Mouse (Mus musculus) adrenal gland, postnatal 10 days (tissue): ENCODE results near the gene Sec14l3. TPM values are rescaled to one million over a fixed set of nuclear protein-coding genes. Genes with fewer than 3 reads are reported as not detected.
A peak's percentile ranks its signal among the peaks of the same experiment; 100 is the strongest.
"Not testable (repeated sequence)": the region's sequence is repeated elsewhere in the genome, so short reads cannot be mapped to it uniquely, and the experiment has no call there.

Experiments used
- DNase-seq: peaks from one replicate; pipeline ENCODE4 v3.0.0; 2021; ENCODE audit warnings: mixed read lengths
- total RNA-seq, 2 experiments: library from RNA; stranded (reverse); gene quantifications; 2 replicates each; pipeline ENCODE4 v1.2.3; 2021

Sec14l3 gene
- total RNA-seq, 2 experiments from 2014 or later, result 0.27 to 0.36 TPM

DNA sequence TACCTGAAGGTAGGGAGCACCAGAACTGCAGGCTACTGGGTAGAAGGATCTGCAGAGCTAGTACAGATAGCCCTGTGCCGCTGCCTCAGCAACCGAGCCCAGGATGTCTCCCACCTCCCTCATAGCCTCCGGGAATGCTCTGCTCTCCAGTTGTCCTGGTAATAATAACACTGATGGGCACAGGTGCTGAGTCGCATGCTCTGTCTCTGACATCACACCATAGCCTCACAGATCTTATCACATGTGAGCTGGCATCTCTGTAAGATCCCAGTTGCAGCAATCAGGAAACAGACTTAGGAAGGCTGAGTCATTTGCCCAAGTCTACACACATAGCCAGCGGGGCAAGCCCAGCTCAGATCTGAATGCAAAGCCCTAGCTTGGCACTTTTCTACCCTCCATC, 37.2 kb downstream of the Sec14l3 start:
- peak; percentile 11 for DNase-seq

GRCm38 (mm10) chr11:4103522-4103921, 38.9 kb downstream of the Sec14l3 start:
- no peak for DNase-seq

DNA sequence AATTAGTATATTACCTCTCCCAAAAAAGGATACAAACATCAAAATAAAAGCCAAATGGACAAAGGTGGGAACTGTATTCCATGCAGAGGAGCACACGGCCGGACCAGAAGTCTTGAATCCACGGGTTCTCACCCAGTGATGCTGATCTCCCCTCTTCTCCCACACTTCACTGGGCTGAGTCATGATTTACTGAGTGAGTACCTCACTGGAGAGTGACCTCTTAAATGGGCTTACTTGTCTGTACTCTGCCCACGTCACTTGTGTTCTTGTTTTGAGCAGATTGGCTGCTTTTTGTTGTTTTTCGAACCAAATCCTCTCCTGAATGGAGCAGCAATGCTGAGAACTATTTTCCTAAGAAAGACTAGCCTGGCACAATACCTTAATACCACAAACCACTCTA, 40.3 kb downstream of the Sec14l3 start:
- DNase-seq, result no peak

DNA sequence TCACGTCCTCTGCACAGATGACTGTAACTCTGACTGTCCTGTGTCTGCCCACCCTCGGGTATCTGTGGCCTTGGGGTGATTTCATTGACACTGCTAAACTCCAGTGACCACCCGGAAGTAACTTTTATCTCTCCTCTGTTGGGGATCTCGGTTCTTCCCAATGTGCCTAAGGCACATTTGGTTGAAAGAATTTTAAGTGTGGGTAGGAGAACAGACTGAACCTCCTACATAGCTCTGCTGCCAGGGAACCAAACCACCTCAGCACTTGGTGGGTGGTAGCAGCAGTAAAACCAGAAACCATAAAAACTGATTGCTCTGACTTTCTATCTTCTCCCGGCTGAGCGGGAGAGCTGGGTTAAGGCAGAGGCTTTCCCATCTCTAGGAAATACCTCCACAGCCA, 40.8 kb downstream of the Sec14l3 start:
- DNase-seq, result no peak

DNA sequence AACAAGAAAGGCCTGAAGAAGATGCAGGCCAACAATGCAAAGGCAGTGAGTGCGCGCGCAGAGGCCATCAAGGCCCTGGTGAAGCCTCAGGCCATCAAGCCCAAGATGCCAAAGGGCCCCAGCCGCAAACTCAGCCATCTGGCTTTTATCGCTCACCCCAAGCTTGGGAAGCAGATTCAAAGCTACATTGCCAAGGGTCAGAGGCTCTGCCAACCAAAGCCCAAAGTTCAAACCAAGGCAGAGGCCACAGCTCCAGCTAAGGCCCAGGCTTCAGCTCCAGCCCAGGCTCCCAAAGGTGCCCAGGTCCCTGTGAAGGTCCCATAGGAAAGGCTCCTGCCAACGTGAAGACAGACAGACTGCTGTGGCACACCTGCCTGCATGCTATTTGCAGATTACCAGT, 43.3 kb downstream of the Sec14l3 start:
- not testable (repeated sequence) for DNase-seq

GRCm38 (mm10) chr11:4108691-4109090, 44.0 kb downstream of the Sec14l3 start:
- DNase-seq, result no peak

DNA sequence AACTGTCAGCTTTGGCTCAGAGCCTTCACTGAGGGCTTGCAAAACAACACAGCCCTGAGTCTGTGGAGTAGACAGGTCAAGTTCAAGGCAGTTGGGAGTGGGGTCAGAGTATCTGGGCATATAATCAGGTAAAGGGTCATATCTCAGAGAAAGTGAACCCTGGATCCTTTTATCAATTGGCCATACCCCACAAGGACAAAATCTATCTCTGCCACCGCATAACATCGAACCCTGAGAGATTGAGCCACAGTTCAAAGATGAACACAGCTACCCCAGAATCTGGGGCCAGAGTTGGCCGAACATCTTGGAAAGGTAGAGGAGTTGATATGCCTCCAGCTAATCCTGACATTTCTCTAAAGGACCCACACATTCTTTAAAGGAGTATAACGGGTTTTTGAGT, 47.4 kb downstream of the Sec14l3 start:
- no peak for DNase-seq

DNA sequence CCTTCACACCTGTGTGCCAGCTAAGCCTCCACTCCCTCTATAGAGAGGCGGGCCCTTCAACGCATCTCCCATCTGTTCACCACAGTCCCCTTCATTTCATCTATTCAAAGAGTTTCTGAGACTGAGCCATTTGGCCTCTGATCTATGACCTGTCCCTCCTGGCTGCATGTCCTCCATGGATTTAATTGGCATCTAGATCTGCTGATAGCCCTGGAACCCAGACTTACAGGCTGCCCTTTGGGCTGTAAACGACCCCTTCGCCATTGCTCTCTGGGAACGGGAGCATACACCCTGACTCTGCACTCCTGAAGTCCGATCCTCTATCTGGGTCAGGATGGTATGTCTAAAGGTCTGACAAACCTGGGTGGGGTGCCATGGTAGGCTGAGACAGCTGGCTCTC, 48.2 kb downstream of the Sec14l3 start:
- DNase-seq, result no peak

DNA sequence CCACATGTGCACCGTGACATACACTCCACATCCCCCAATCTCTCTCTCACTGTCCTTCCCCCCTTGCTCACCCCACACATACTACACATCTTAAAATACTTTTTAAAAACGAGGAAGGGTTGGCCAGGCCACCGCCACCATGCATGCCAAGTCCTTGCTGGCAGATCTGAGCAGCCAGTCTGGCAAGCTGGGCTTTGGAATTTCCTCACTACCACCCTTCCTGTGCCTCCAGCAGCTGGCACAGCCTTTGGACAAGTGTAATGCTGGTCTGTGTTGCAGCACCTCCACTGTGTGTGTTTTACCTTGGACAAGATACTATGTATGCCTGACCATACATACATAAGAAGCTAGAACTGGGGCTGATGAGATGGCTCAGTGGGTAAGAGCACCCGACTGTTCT, 48.9 kb downstream of the Sec14l3 start:
- peak; percentile 53 for DNase-seq

- no peak for DNase-seq
Observed at GRCm38 (mm10) chr11:4113970-4114369, 49.3 kb downstream of the Sec14l3 start.

GRCm38 (mm10) chr11:4114541-4114940, 49.9 kb downstream of the Sec14l3 start:
- not testable (repeated sequence) for DNase-seq

DNA sequence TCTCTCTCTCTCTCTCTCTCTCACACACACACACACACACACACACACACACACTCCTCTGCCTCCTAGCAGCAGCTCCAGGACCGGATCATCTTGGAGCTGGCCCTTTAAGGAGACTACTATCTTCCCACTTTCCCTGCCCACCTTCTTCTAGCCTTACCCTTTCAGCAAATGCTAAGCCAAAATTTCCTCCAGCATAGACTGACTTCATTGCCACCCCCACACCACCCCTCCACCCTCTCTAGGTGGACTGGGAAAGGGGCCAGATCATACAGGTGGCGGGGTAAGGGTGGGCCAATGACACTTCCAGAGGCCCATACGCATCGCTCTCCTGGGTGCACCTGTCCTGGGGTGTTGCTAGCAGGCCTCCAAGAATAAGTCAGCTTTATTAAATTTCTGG, 50.8 kb downstream of the Sec14l3 start:
- DNase-seq, result no peak

GRCm38 (mm10) chr11:4116458-4117141, 52.0 kb downstream of the Sec14l3 start:
- DNase-seq, result no peak

DNA sequence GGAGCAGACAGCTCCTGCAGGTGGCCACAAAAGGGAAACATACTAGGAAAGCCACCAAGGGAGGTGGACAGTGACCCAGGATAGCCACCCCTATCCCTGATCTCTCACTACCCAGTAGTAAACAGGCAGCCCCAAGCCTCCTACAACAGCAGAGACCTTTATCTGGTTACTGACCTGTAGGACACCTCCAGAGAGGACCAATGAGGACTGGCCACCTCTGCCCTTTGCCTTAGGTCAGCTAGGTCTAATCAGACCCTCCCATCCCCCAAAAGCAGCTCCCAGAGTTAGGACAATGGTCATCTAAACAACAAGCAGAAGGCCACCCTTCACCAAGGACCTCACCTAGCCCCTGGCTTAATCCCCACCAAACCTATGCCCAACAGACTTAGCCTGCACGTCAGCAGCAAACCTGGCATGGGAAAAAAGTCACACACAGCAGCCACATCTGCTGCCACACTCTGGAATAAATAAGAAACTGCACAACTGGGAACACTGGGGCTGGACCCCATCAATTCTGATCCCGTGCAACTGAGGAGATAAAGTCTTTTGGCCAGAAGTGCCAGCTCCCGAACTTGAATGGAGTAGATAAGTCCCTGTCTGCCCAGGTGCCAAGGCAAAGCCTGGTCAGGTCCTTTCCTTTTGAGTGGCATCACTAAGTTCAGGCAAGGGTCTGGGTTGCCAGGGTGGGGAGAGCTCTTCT, 52.9 kb downstream of the Sec14l3 start:
- no peak for DNase-seq

GRCm38 (mm10) chr11:4118081-4118921, 53.7 kb downstream of the Sec14l3 start:
- DNase-seq, result peak; percentile 76

- DNase-seq, result no peak
Observed at GRCm38 (mm10) chr11:4119635-4120034, 55.0 kb downstream of the Sec14l3 start.

- DNase-seq, result no peak
Observed at GRCm38 (mm10) chr11:4121691-4122090, 57.0 kb downstream of the Sec14l3 start.

DNA sequence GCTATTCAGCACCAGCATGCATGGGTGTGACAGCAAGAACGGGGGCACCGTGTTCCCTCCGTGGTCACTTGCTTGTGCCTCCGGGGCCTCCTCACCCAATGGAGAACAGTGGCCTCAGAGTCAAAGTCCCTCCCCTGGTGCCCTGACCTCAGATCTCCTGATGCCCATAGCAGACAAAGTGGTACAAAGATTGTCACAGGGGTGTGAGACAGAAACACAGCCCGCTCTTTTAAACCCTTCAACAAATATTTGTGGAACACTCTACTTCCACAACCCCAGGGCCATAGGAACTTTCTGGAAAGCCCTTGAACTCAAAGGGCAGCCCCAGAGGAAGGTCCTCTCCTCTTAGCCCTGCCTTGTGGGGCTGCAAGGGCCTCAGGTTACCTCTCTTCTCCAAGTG, 57.6 kb downstream of the Sec14l3 start:
- DNase-seq, result no peak

DNA sequence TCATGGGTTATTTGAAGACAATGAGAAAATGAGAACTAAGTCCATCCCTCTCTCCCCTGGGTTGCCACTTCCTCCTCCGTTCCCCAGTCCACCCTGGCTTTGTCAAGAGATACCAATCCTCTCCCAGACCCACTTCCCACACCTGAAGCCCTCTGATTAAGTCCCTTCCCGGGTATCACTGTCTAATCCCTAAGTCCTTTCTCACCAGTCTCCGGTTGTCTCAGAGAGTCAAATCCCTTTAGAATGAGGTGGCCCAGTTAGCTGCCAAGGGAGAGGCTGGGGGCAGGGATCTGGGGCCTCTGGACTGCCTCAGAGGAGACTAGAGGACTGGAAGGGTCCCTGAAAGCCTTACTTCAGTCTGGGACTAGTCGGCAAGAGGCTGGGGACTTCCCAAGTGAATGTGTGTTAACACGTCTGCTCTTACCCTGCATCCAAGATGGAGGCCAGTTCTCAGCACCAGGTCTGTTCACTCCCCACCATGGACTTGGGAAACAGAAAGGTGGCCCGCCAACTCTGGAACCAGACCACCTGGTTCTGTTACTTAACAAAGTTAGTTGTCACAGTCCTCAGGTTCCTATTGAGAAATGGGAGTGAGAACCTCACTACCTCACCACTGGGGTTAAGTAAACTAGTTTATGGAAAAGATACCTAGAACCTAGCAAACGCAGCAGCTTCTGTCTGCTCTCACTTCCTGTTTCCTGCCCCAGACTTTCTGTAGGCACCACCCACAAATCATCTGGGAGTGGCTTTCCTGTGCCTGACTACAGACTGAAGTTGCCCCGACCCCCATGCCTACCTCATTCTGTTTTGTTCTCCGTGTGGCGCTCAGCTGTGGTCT, 58.3 kb downstream of the Sec14l3 start, which contains the start of gene Sec14l2:
Sec14l2 (minus strand) TSS at position 674 of the 838 bp plus-strand sequence.
- no peak for DNase-seq

GRCm38 (mm10) chr11:4123922-4124321, 59.3 kb downstream of the Sec14l3 start:
- peak; percentile 67 for DNase-seq

- DNase-seq, result no peak
Observed at GRCm38 (mm10) chr11:4127059-4127458, 62.4 kb downstream of the Sec14l3 start.
